In genomic region chr10:28059222-28059621, GRCm38 (mm10) we compare ENCODE assay signal across 26 mouse cellular contexts.
"Had no signal": no experiment of that assay in that cellular context is flagged by ENCODE, and none has a peak within 500 bp of the region (broad histone marks: within the 10 kb centered on the region; RNA-seq: fewer than 3 reads in every experiment).

No protein-coding gene starts in this region.

- ATAC-seq: hindbrain, postnatal 0 days; intestine, embryonic 16.5 days; liver, embryonic 12.5 days had no signal

- DNase-seq: gastrocnemius, postnatal 14 days; gastrocnemius, postnatal 36 days; heart, adult 11 months; heart, adult 2 months; heart, postnatal 14 days; heart, postnatal 36 days; kidney, adult 11 months; kidney, adult 2 months; kidney, adult 9 months; kidney, postnatal 14 days; kidney, postnatal 36 days; layer of hippocampus, postnatal 36 days; left cerebral cortex, postnatal 4 days; lung, adult 18-20 months had no signal

- H3K36me3 ChIP-seq: heart, embryonic 13.5 days; heart, embryonic 15.5 days; hindbrain, embryonic 15.5 days; kidney, embryonic 15.5 days; limb, embryonic 13.5 days; limb, embryonic 15.5 days; liver, embryonic 12.5 days had no signal

- H3K4me1 ChIP-seq: heart, embryonic 13.5 days; heart, embryonic 15.5 days; hindbrain, embryonic 15.5 days; kidney, embryonic 15.5 days; limb, embryonic 13.5 days; limb, embryonic 15.5 days; liver, embryonic 12.5 days had no signal

- H3K27ac ChIP-seq: heart, adult 2 months; heart, embryonic 13.5 days; heart, embryonic 15.5 days; hindbrain, embryonic 15.5 days; hindbrain, postnatal 0 days; kidney, embryonic 15.5 days; kidney, postnatal 0 days; limb, embryonic 13.5 days; limb, embryonic 15.5 days; liver, embryonic 12.5 days; liver, embryonic 14.5 days had no signal

- H3K27me3 ChIP-seq: heart, embryonic 13.5 days; heart, embryonic 15.5 days; hindbrain, embryonic 15.5 days; kidney, embryonic 15.5 days; limb, embryonic 13.5 days; limb, embryonic 15.5 days; liver, embryonic 12.5 days had no signal

- H3K9ac ChIP-seq: heart, embryonic 13.5 days; heart, embryonic 15.5 days; hindbrain, embryonic 15.5 days; kidney, embryonic 15.5 days; limb, embryonic 13.5 days; limb, embryonic 15.5 days; liver, embryonic 12.5 days; liver, embryonic 14.5 days had no signal

- H3K4me2 ChIP-seq: heart, embryonic 11.5 days; heart, embryonic 13.5 days; heart, embryonic 15.5 days; hindbrain, embryonic 15.5 days; kidney, embryonic 15.5 days; limb, embryonic 13.5 days; limb, embryonic 15.5 days; liver, embryonic 12.5 days had no signal

- H3K9me3 ChIP-seq: heart, embryonic 15.5 days; hindbrain, embryonic 15.5 days; kidney, embryonic 15.5 days; limb, embryonic 15.5 days; liver, embryonic 12.5 days had no signal

- H3K4me3 ChIP-seq: heart, adult 2 months; heart, embryonic 13.5 days; heart, embryonic 15.5 days; hindbrain, embryonic 15.5 days; kidney, embryonic 15.5 days; limb, embryonic 13.5 days; limb, embryonic 15.5 days; liver, embryonic 12.5 days had no signal
